Comparison of ENCODE assay signal across 8 mouse cellular contexts in the genomic region with DNA sequence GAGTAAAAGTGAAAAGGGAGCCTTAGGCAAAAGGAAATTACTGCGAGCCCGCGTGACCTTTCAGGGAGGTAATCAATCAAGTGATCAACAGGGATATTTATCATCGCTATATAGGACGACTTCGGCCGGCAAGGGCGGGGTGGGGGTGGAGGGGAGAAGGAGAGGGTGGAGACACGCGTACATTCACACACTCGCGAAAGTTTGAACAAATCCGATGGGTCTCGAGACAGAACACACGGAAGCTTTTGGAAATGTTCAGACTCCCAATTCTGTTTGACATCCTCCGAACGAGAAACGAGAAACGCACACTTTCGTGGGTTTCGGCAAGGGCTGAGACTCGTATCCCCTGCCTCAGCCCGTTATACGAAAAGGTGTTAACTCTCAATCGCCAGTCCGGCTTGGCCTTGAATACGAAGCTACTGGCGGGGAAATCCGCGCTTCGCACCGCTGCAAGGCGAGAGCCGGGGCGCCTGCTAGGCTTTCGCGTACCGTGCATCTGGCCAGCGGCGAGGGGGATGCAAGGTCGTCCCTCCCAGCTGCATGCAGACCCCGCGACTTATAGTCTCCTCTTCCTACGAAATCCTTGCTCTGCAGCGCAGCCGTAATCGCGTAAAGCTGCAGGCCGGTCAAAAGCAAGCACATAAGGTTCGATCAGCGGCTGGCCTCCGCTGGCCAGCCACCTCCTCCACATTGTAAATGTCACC. TPM values are rescaled to one million over a fixed set of nuclear protein-coding genes. Genes with fewer than 3 reads are reported as not detected.
DNase-seq lines count a peak whose midpoint lies in the region; ATAC-seq and TF ChIP-seq lines count a peak whose summit lies in the region.

No protein-coding gene starts in this region.

- no peaks in the 10 kb centered on the region for H3K9me3 ChIP-seq in heart, postnatal 0 days (replicated peaks; ENCODE audit: control insufficient read depth, low read length)
- no peaks in the 10 kb centered on the region for H3K9me3 ChIP-seq in midbrain, embryonic 15.5 days

- WGBS in heart, postnatal 0 days, result 1% methylated on average over 52 of the region's 52 CpGs
- WGBS in midbrain, embryonic 15.5 days, result 1% methylated on average over 52 of the region's 52 CpGs

- no peak overlapping the region for H3K9ac ChIP-seq in heart, postnatal 0 days (replicated peaks; ENCODE audit: low read depth, low read length)
- H3K9ac ChIP-seq in midbrain, embryonic 15.5 days, result peak overlapping the region; percentile 33; the same call in 1 of the 2 replicates

- ATAC-seq in heart, postnatal 0 days (ENCODE audit: insufficient read depth, low read depth), result 0 out of 2 replicates have a peak, but pooled peaks have one; percentile 27
- peak; percentile 43 for ATAC-seq in midbrain, embryonic 15.5 days (replicated peaks)

- DNase-seq in cerebellum, postnatal 10 days, result peak; percentile 38 to 51
- DNase-seq in cerebellum, adult 9-11 months, result no peak
- DNase-seq in embryo, embryonic 10 days (ENCODE audit: low spot score), result peak; percentile 75
- peak; percentile 41 for DNase-seq in heart, postnatal 0 days (ENCODE audit: low spot score)
- peak; percentile 61 to 76 for DNase-seq in kidney, postnatal 4 days
- no peak for DNase-seq in c-Kit-positive CD71-positive TER-119-positive erythroid progenitor cells, embryonic 14.5 days (ENCODE audit: low spot score)
- no peak for DNase-seq in MN1 (ENCODE audit: low spot score)

- H3K4me1 ChIP-seq in heart, postnatal 0 days (ENCODE audit: control insufficient read depth, insufficient read depth), result no peaks in the 10 kb centered on the region
- H3K4me1 ChIP-seq in midbrain, embryonic 15.5 days, result peaks cover 33% of the 10 kb centered on the region

- H3K4me2 ChIP-seq in heart, postnatal 0 days (ENCODE audit: low read depth, low read length), result peak overlapping the region; percentile 64
- H3K4me2 ChIP-seq in midbrain, embryonic 15.5 days, result peak overlapping the region; percentile 81

- no peak for TF ChIP-seq EP300 in heart, postnatal 0 days (IDR thresholded peaks at IDR 0.05; ENCODE audit: low read depth)

- H3K27ac ChIP-seq in heart, postnatal 0 days (ENCODE audit: low read depth), result peak overlapping the region; percentile 2; the same call in 1 of the 2 replicates
- no peak overlapping the region for H3K27ac ChIP-seq in midbrain, embryonic 15.5 days

- TF ChIP-seq CTCF in heart, postnatal 0 days (IDR thresholded peaks at IDR 0.05; ENCODE audit: low read depth), result no peak

- H3K27me3 ChIP-seq in heart, postnatal 0 days (ENCODE audit: control insufficient read depth, insufficient read depth, low read length), result peaks cover 83% of the 10 kb centered on the region
- peaks cover 55% of the 10 kb centered on the region for H3K27me3 ChIP-seq in midbrain, embryonic 15.5 days (replicated peaks)

- H3K36me3 ChIP-seq in heart, postnatal 0 days (replicated peaks; ENCODE audit: control insufficient read depth, insufficient read depth, low read length), result no peaks in the 10 kb centered on the region
- H3K36me3 ChIP-seq in midbrain, embryonic 15.5 days (replicated peaks), result no peaks in the 10 kb centered on the region

- H3K4me3 ChIP-seq in heart, postnatal 0 days (ENCODE audit: low read depth, low read length), result peak overlapping the region; percentile 53
- H3K4me3 ChIP-seq in midbrain, embryonic 15.5 days, result peak overlapping the region; percentile 40

RNA-seq across cellular contexts. Expression of a gene that starts 33.6 kb away (rescaled TPM):
- total RNA-seq in heart, postnatal 0 days (2014; rRNA removed; ENCODE audit: low replicate concordance), result 18.9 and 29.6 TPM in 2 replicates
- 8.4 and 8.5 TPM in 2 replicates for polyA plus RNA-seq in heart, postnatal 0 days (2015; fragmentation: Nextera tagmentation; extraction: Ambion mirVana)
- polyA plus RNA-seq in midbrain, embryonic 15.5 days (2015; fragmentation: Nextera tagmentation; extraction: Ambion mirVana), result 4.4 and 5.2 TPM in 2 replicates

Comparison
In these comparisons a context has a peak if more than half of its experiments do, and no peak if none do; other contexts are left out.
1. DNase-seq: peak in cerebellum, postnatal 10 days (2 of 2), embryo, embryonic 10 days (single experiment), heart, postnatal 0 days (single experiment) and kidney, postnatal 4 days (2 of 2); none in cerebellum, adult 9-11 months (single experiment), c-Kit-positive CD71-positive TER-119-positive erythroid progenitor cells, embryonic 14.5 days (single experiment) and MN1 (single experiment).